Mouse (Mus musculus) lung, embryonic 15.5 days (tissue): ENCODE measurements around the gene Defa33. TPM values are rescaled to one million over a fixed set of nuclear protein-coding genes. Genes with fewer than 3 reads are reported as not detected.
"Not testable (repeated sequence)": the region's sequence is repeated elsewhere in the genome, so short reads cannot be mapped to it uniquely, and the experiment has no call there.

Experiments used
- ATAC-seq: fragments of 200-750 bp; cut with Nextera tagmentation; 2 replicates; pipeline ENCODE4 v1.8.0; 2017; ENCODE audit warnings: moderate number of reproducible peaks, borderline replicate concordance; ENCODE audit not compliant: low FRiP score, low TSS enrichment; ENCODE audit errors: extremely low read depth
- H3K27ac ChIP-seq: fragments of 300-500 bp; sonication (generic); 2 replicates; pipeline ENCODE4 v1.5.1; 2015; ENCODE audit warnings: moderate library complexity, mild to moderate bottlenecking, inconsistent platforms
- H3K27me3 ChIP-seq: fragments of 300-500 bp; sonication (generic); 2 replicates; pipeline ENCODE4 v1.6.1; 2015; ENCODE audit warnings: inconsistent platforms
- H3K36me3 ChIP-seq: fragments of 300-500 bp; sonication (generic); 2 replicates; pipeline ENCODE4 v1.6.1; 2015; ENCODE audit warnings: inconsistent platforms
- H3K4me1 ChIP-seq: fragments of 300-500 bp; sonication (generic); 2 replicates; pipeline ENCODE4 v1.6.1; 2015; ENCODE audit warnings: inconsistent platforms
- H3K4me2 ChIP-seq: fragments of 300-500 bp; sonication (generic); 2 replicates; pipeline ENCODE4 v1.6.1; 2015; ENCODE audit warnings: inconsistent platforms, mild to moderate bottlenecking, moderate library complexity
- H3K4me3 ChIP-seq: fragments of 300-500 bp; sonication (generic); 2 replicates; pipeline ENCODE4 v1.5.1; 2015; ENCODE audit warnings: mild to moderate bottlenecking, inconsistent platforms
- H3K9ac ChIP-seq: fragments of 300-500 bp; sonication (generic); 2 replicates; pipeline ENCODE4 v1.6.1; 2015; ENCODE audit warnings: inconsistent platforms
- H3K9me3 ChIP-seq: fragments of 300-500 bp; sonication (generic); 2 replicates; pipeline ENCODE4 v1.6.1; 2016; ENCODE audit warnings: inconsistent platforms
- WGBS: fragments of 180-500 bp; shearing (Covaris S2); methylation state at CpG from one replicate; pipeline ENCODE4 v1.1.7; 2015; 5-methylcytosine and 5-hydroxymethylcytosine counted together
- polyA plus RNA-seq: library from polyadenylated mRNA; unstranded; fragments of >200 nt; fragmentation: Nextera tagmentation; extraction: Ambion mirVana; gene quantifications from 2 replicates; pipeline ENCODE4 v1.2.1, GENCODE M21; 2015

Defa33 gene
- polyA plus RNA-seq = not detected in 2 replicates

DNA sequence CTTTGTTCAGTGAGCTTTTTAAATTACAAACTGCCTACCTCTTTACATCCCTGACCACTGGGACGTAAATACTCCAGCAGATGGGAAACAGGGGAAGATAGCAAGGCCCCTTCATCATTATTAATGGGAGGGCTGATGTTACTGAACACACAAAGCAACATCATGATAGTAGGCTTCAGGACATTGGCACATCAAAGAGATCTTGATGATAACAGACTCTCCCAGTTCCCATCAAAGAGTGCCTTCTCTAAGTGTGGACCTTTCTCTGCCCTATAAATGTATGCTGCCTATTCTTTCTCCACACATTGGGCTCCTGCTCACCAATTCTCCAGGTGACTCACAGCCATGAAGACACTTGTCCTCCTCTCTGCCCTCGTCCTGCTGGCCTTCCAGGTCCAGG lies at the start of gene Defa33:
Gene Defa33, plus strand, starts transcription at position 301 of the 400 bp plus-strand sequence.
- H3K9ac ChIP-seq, H3K9me3 ChIP-seq, ATAC-seq, H3K27me3 ChIP-seq, H3K4me1 ChIP-seq, H3K4me2 ChIP-seq, H3K27ac ChIP-seq, H3K4me3 ChIP-seq, H3K36me3 ChIP-seq: not testable (repeated sequence)
- WGBS = no CpG with 5 or more reads among the region's 2 CpGs

DNA sequence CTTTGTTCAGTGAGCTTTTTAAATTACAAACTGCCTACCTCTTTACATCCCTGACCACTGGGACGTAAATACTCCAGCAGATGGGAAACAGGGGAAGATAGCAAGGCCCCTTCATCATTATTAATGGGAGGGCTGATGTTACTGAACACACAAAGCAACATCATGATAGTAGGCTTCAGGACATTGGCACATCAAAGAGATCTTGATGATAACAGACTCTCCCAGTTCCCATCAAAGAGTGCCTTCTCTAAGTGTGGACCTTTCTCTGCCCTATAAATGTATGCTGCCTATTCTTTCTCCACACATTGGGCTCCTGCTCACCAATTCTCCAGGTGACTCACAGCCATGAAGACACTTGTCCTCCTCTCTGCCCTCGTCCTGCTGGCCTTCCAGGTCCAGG lies 13.4 kb upstream of the Defa33 start, which contains the start of gene Defa2:
Gene Defa2, plus strand, starts transcription at position 301 of the 400 bp plus-strand sequence.
- not testable (repeated sequence) for H3K4me1 ChIP-seq, H3K4me3 ChIP-seq, H3K9ac ChIP-seq, H3K4me2 ChIP-seq, H3K27ac ChIP-seq, H3K36me3 ChIP-seq, H3K27me3 ChIP-seq, ATAC-seq, H3K9me3 ChIP-seq
- WGBS = no CpG with 5 or more reads among the region's 2 CpGs

GRCm38 (mm10) chr8:21427111-21427510 lies 35.5 kb downstream of the Defa33 start, which contains the start of gene Defa36:
Gene Defa36 (plus strand): TSS chr8:21427411.
- H3K4me2 ChIP-seq, ATAC-seq, H3K9me3 ChIP-seq, H3K27ac ChIP-seq, H3K27me3 ChIP-seq, H3K36me3 ChIP-seq, H3K4me3 ChIP-seq, H3K4me1 ChIP-seq, H3K9ac ChIP-seq: not testable (repeated sequence)
- no CpG with 5 or more reads among the region's 1 CpGs for WGBS

Other genes with a start within 250 kb of the Defa33 start
- not detected in 2 replicates for gene Defa22, start 229.5 kb upstream of the Defa33 start, polyA plus RNA-seq
- not detected in 2 replicates for gene Defa31, start 200.2 kb upstream of the Defa33 start, polyA plus RNA-seq
- gene Gm15293, start 190.2 kb upstream of the Defa33 start, polyA plus RNA-seq = not detected in 2 replicates
- not detected in 2 replicates for gene Gm15292, start 142.1 kb upstream of the Defa33 start, polyA plus RNA-seq
- gene Defa27, start 76.3 kb upstream of the Defa33 start, polyA plus RNA-seq = not detected in 2 replicates
- gene Defa29, start 64.8 kb upstream of the Defa33 start, polyA plus RNA-seq = not detected in 2 replicates
- gene Defa2, start 13.3 kb upstream of the Defa33 start, polyA plus RNA-seq = not detected in 2 replicates
- gene Defa36, start 35.6 kb downstream of the Defa33 start, polyA plus RNA-seq = not detected in 2 replicates
- gene Gm7849, start 64.7 kb downstream of the Defa33 start, polyA plus RNA-seq = not detected in 2 replicates
- gene Defa20, start 117.4 kb downstream of the Defa33 start, polyA plus RNA-seq = not detected in 2 replicates
- not detected in 2 replicates for gene Defa32, start 137.2 kb downstream of the Defa33 start, polyA plus RNA-seq
- not detected in 2 replicates for gene Defa37, start 173.6 kb downstream of the Defa33 start, polyA plus RNA-seq
- not detected in 2 replicates for gene Defa28, start 191.2 kb downstream of the Defa33 start, polyA plus RNA-seq
- gene Gm7861, start 202.7 kb downstream of the Defa33 start, polyA plus RNA-seq = not detected in 2 replicates
- not detected in 2 replicates for gene Defa26, start 226.4 kb downstream of the Defa33 start, polyA plus RNA-seq